Mouse (Mus musculus) liver, postnatal 0 days (tissue): ENCODE results near the gene Polr2g. TPM values are rescaled to one million over a fixed set of nuclear protein-coding genes. Genes with fewer than 3 reads are reported as not detected.
A peak's percentile ranks its signal among the peaks of the same experiment; 100 is the strongest.
"Not testable (repeated sequence)": the region's sequence is repeated elsewhere in the genome, so short reads cannot be mapped to it uniquely, and the experiment has no call there.

Experiments
- ATAC-seq: fragments of 200-750 bp; cut with Nextera tagmentation; 2 replicates; pipeline ENCODE4 v1.8.0; 2017; ENCODE audit warnings: mild to moderate bottlenecking, moderate library complexity
- DNase-seq: peaks from one replicate; pipeline ENCODE4 v3.0.0-alpha.2; 2016
- H3K27ac ChIP-seq: fragments of 300-500 bp; sonication (generic); 2 replicates; pipeline ENCODE4 v1.5.1; 2014; ENCODE audit warnings: antibody characterized with exemption, moderate library complexity, mild to moderate bottlenecking, low read depth
- H3K27me3 ChIP-seq: fragments of 300-500 bp; sonication (generic); 2 replicates; pipeline ENCODE4 v1.6.1; 2014; ENCODE audit warnings: low read length, control low read depth, mixed read lengths; ENCODE audit not compliant: insufficient read depth
- H3K36me3 ChIP-seq: fragments of 300-500 bp; sonication (generic); replicated peaks from 2 replicates; pipeline ENCODE4 v1.6.1; 2014; ENCODE audit warnings: mild to moderate bottlenecking, control low read depth, low read length, moderate library complexity, mixed read lengths; ENCODE audit not compliant: insufficient read depth
- H3K4me1 ChIP-seq: fragments of 300-500 bp; sonication (generic); 2 replicates; pipeline ENCODE4 v1.6.1; 2014; ENCODE audit warnings: antibody characterized with exemption, mild to moderate bottlenecking, control low read depth; ENCODE audit not compliant: insufficient read depth
- H3K4me2 ChIP-seq: fragments of 300-500 bp; sonication (generic); 2 replicates; pipeline ENCODE4 v1.6.1; 2014; ENCODE audit warnings: low read depth, mild to moderate bottlenecking, low read length, moderate library complexity, mixed read lengths
- H3K4me3 ChIP-seq: fragments of 300-500 bp; sonication (generic); 2 replicates; pipeline ENCODE4 v1.5.1; 2014; ENCODE audit warnings: low read depth, low read length
- H3K9ac ChIP-seq: fragments of 300-500 bp; sonication (generic); replicated peaks from 2 replicates; pipeline ENCODE4 v1.6.1; 2014; ENCODE audit warnings: mild to moderate bottlenecking, moderate library complexity
- H3K9me3 ChIP-seq: fragments of 300-500 bp; sonication (generic); 2 replicates; pipeline ENCODE4 v1.6.1; 2016; ENCODE audit warnings: mild to moderate bottlenecking, control low read depth, low read length, mixed read lengths
- CTCF ChIP-seq: sonication (generic); IDR thresholded peaks from 2 replicates; pipeline ENCODE4 v1.5.1; 2016; ENCODE audit warnings: antibody characterized with exemption, low read depth
- EP300 ChIP-seq: IDR thresholded peaks from 2 replicates; pipeline ENCODE4 v1.6.1; 2016; ENCODE audit warnings: antibody characterized with exemption, low read depth, mild to moderate bottlenecking
- WGBS: fragments of 180-500 bp; shearing (Covaris S2); extraction: QIAGEN DNeasy Blood & Tissue Kit; methylation state at CpG from one replicate; pipeline ENCODE4 v1.1.7; 2014; ENCODE audit not compliant: insufficient replicate concordance; 5-methylcytosine and 5-hydroxymethylcytosine counted together
- polyA plus RNA-seq: library from polyadenylated mRNA; unstranded; fragments of >200 nt; fragmentation: Nextera tagmentation; extraction: Ambion mirVana; gene quantifications from 2 replicates; pipeline ENCODE4 v1.2.1, GENCODE M21; 2015

Polr2g gene
- polyA plus RNA-seq, 1 experiment from 2014 or later = 63.3 TPM

- H3K4me2 ChIP-seq = peak within 1 kb of the TSS; percentile 97
- H3K9me3 ChIP-seq = no peaks in the 10 kb centered on the region
- peaks cover 14% of the 10 kb centered on the region for H3K36me3 ChIP-seq
- TF ChIP-seq CTCF (no peak), EP300 (no peak)
- peak within 1 kb of the TSS; percentile 63 for H3K4me3 ChIP-seq
- peak within 1 kb of the TSS; percentile 91 for H3K27ac ChIP-seq
- peak within 1 kb of the TSS; percentile 77 for H3K9ac ChIP-seq
- no peak for ATAC-seq
- peaks cover 32% of the 10 kb centered on the region for H3K4me1 ChIP-seq
- 78% methylated on average over 11 of the region's 11 CpGs for WGBS
- H3K27me3 ChIP-seq = no peaks in the 10 kb centered on the region
- no peak for DNase-seq
These were observed 40.9 kb upstream of the Polr2g start, which contains the start of gene Gng3 for GRCm38 (mm10) chr19:8839103-8839907. Gene Gng3 (minus strand): TSS chr19:8839194.

DNA sequence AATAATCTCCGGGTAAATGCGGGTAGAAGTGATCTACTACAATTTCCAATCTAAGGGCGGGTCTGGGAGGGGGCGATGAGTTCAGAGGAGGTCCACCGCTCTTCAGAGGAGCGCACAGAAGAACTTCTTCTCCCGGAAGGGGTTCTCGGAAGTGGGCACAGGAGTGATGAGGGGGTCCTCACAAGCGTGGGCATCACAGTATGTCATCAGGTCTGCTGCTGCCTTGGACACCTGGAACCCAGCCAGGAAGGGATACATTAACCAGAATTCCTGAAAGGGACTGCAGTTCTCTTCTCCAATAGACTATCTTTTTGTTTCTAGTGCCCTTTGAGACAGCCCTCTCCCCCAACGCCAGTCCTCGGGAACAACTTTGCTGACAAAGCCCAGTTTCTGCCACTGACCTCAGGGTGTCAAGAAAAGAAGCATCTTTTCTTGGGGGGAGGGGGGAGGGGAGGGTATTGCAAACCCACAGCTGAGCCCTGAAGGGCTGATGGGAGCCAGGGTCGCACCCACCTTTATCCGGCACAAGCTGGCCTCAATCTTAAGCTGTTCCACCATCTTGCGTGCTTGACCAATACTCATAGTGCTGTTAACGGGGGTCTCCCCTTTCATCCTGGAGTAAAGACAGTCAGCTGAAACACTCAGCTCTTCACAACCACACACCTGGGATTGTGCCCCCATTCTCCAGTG, 39.8 kb upstream of the Polr2g start:
- DNase-seq = peak; percentile 55
- no peak for TF ChIP-seq EP300
- TF ChIP-seq CTCF = no peak
- WGBS = 25% methylated on average over 15 of the region's 15 CpGs
- peak overlapping the region; percentile 91 for H3K27ac ChIP-seq
- H3K4me3 ChIP-seq = peak overlapping the region; percentile 63
- H3K9ac ChIP-seq = peak overlapping the region; percentile 77
- peak overlapping the region; percentile 97 for H3K4me2 ChIP-seq
- no peaks in the 10 kb centered on the region for H3K27me3 ChIP-seq
- peaks cover 24% of the 10 kb centered on the region for H3K36me3 ChIP-seq
- peak; percentile 9; the same call in 1 of the 2 replicates for ATAC-seq
- H3K9me3 ChIP-seq = no peaks in the 10 kb centered on the region
- H3K4me1 ChIP-seq = peaks cover 32% of the 10 kb centered on the region

DNA sequence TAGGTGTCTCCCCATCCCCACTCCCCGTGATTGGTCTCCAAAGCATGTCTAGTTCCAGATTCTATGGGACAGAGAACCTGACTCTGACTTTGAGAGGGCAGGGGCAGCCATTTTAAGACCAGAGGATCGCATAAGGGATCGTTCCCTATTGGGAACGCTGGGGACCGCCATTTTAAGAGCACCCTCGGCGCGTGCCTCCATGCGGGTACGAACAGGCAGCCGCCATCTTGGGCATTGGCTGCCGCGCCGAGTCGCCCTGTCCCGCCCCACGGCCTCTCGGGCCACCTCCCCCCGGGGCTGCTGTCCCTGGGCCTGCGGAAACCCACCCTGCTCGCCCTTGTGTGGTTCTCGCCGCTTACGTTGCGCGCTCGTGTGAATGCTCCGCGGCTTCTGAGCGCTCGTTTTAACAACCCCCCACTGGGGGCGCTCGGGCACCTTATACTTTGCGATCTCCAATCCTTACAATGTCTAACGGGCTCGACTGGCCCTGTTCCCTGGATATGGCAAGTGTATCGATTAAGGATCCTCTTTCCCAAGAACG, 38.9 kb upstream of the Polr2g start, which contains the start of gene Bscl2:
Gene Bscl2 (plus strand): TSS at position 217 of the 541 bp plus-strand sequence.
- WGBS = 1% methylated on average over 38 of the region's 38 CpGs
- Histone ChIP-seq H3K27ac (peak within 1 kb of the TSS; percentile 91), H3K4me3 (peak within 1 kb of the TSS; percentile 63), H3K36me3 (peaks cover 29% of the 10 kb centered on the region), H3K9ac (peak within 1 kb of the TSS; percentile 77), H3K4me1 (peaks cover 32% of the 10 kb centered on the region), H3K9me3 (no peaks in the 10 kb centered on the region), H3K4me2 (peak within 1 kb of the TSS; percentile 97), H3K27me3 (no peaks in the 10 kb centered on the region)
- TF ChIP-seq CTCF (peak; percentile 70), EP300 (no peak; the same call in 1 of the 2 replicates)
- ATAC-seq (peak; percentile 84), DNase-seq (peak; percentile 86)

DNA sequence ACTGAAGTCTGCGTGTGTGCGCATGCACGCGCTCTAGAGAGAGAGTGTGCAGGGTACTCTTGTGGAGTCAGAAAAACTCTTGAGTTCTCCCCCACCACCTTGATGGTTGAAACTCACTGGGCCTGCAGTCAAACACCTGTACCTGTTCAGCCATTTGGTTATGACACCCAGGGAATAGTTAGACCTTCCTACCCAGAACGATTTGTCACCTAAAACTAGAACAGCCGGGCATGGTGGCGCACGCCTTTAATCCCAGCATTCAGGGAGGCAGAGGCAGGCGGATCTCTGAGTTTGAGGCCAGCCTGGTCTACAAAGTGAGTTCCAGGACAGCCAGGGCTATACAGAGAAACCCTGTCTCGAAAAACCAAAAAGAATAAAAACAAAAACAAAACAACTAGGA, 38.0 kb upstream of the Polr2g start:
- H3K36me3 ChIP-seq = peaks cover 39% of the 10 kb centered on the region
- not testable (repeated sequence) for H3K4me2 ChIP-seq, H3K9me3 ChIP-seq, H3K9ac ChIP-seq, H3K27me3 ChIP-seq, ATAC-seq, H3K4me3 ChIP-seq, DNase-seq, H3K27ac ChIP-seq
- WGBS = 95% methylated on average over 10 of the region's 10 CpGs
- H3K4me1 ChIP-seq = peaks cover 32% of the 10 kb centered on the region

- Histone ChIP-seq H3K36me3 (peaks cover 72% of the 10 kb centered on the region), H3K27ac (no peak overlapping the region)
- whole genome bisulfite sequencing = 87% methylated on average over 4 of the region's 4 CpGs
These were observed 34.6 kb upstream of the Polr2g start for GRCm38 (mm10) chr19:8832971-8833370.

GRCm38 (mm10) chr19:8831262-8831661, 32.9 kb upstream of the Polr2g start:
- no peak overlapping the region for H3K9ac ChIP-seq
- H3K27ac ChIP-seq = no peak overlapping the region
- peaks cover 89% of the 10 kb centered on the region for H3K36me3 ChIP-seq
- TF ChIP-seq EP300 (no peak), CTCF (peak; percentile 16)
- no peaks in the 10 kb centered on the region for H3K27me3 ChIP-seq
- ATAC-seq = no peak
- H3K4me1 ChIP-seq = no peaks in the 10 kb centered on the region
- H3K4me3 ChIP-seq = no peak overlapping the region
- 86% methylated on average over 11 of the region's 11 CpGs for WGBS
- DNase-seq = no peak
- no peaks in the 10 kb centered on the region for H3K9me3 ChIP-seq
- H3K4me2 ChIP-seq = no peak overlapping the region

More at GRCm38 (mm10) chr19:8832971-8833370, 34.6 kb upstream of the Polr2g start:
- DNase-seq (no peak), ATAC-seq (no peak)
- Histone ChIP-seq H3K4me3 (no peak overlapping the region), H3K9ac (no peak overlapping the region), H3K4me2 (no peak overlapping the region), H3K9me3 (no peaks in the 10 kb centered on the region), H3K27me3 (no peaks in the 10 kb centered on the region), H3K4me1 (peaks cover 4% of the 10 kb centered on the region)
- TF ChIP-seq CTCF = no peak
- TF ChIP-seq EP300 = no peak
